Mouse (Mus musculus) spleen, adult 10 weeks (tissue): ENCODE measurements around the gene Myh10. TPM values are rescaled to one million over a fixed set of nuclear protein-coding genes. Genes with fewer than 3 reads are reported as not detected.

Experiments
- polyA plus RNA-seq: library from polyadenylated mRNA; stranded (reverse); fragments of 350-450 nt; fragmentation: Illumina TruSeq; extraction: RNeasy Lipid Tissue Mini Kit (QIAGEN cat#74804); gene quantifications from one replicate; pipeline ENCODE4 v1.2.3, GENCODE M21; 2015; ENCODE audit warnings: low replicate concordance; ENCODE audit not compliant: insufficient read depth

The Myh10 gene
- 6.0 TPM for polyA plus RNA-seq

DNA sequence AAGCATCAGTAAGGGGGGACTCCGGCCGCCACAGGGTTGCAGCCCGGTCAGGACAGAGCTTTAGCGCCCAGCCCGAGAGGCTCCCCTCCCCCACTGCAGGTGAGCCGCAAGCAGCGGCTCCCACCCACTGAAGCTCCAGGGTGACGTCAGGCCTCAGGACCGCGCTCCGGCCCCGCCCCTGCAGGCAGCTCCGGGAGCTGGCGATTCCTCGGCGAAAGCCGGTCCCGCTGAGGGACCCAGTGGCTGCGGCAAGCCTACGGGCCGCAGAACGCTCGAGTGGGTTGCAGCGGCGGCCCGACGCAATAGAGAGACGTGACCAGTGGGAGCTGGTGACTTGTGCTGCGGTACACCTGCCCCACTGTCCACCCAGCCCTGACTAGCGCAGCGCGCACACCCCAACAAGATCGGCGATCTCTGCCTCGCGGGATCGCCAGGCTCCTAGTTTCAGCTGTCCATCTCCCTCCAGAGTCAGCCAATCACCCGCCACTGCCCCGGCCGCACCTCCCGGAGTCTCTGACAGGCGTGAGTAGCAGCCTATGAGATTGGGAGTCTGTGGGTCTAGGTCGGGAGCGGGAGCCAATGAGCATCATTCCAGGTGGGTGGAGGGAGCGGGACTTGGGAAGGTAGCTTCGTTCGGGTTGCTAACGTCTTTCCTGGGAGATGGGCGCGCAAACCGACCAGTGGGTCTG, at the start of gene Myh10:
Gene Myh10 (plus strand): TSS at position 239 of the 689 bp plus-strand sequence.

Other genes with a start within 250 kb of the Myh10 start
- gene Pik3r6, start 188.5 kb upstream of the Myh10 start, polyA plus RNA-seq = 3.1 TPM
- not detected for gene Mfsd6l, start 135.4 kb upstream of the Myh10 start, polyA plus RNA-seq
- 0.35 TPM for gene Ccdc42, start 104.5 kb upstream of the Myh10 start, polyA plus RNA-seq
- gene Ndel1, start 180.3 kb downstream of the Myh10 start, polyA plus RNA-seq = 59.8 TPM
- not detected for gene Rnf222, start 197.0 kb downstream of the Myh10 start, polyA plus RNA-seq
- 3,091 TPM for gene Rpl26, start 210.0 kb downstream of the Myh10 start, polyA plus RNA-seq
- not detected for gene Odf4, start 235.5 kb downstream of the Myh10 start, polyA plus RNA-seq